Mouse (Mus musculus) kidney, adult 2 months (tissue): Measurements from ENCODE around the gene Srf. TPM values are rescaled to one million over a fixed set of nuclear protein-coding genes. Genes with fewer than 3 reads are reported as not detected.
"Not testable (repeated sequence)": the region's sequence is repeated elsewhere in the genome, so short reads cannot be mapped to it uniquely, and the experiment has no call there.

Experiments used
- DNase-seq: peaks from one replicate; pipeline ENCODE4 v3.0.0; 2021
- H3K27ac ChIP-seq: fragments of 200-500 bp; 2 replicates; pipeline ENCODE4 v1.5.1; 2012; ENCODE audit warnings: low read depth, low read length, control low read depth, inconsistent platforms; ENCODE audit not compliant: insufficient read depth
- H3K27me3 ChIP-seq: fragments of 200-500 bp; replicated peaks from 2 replicates; pipeline ENCODE4 v1.6.1; 2012; ENCODE audit warnings: mild to moderate bottlenecking, moderate library complexity, low read length, inconsistent platforms; ENCODE audit not compliant: control insufficient read depth, insufficient read depth
- H3K36me3 ChIP-seq: fragments of 200-500 bp; 2 replicates; pipeline ENCODE4 v1.6.1; 2012; ENCODE audit warnings: mild to moderate bottlenecking, moderate library complexity, low read length, inconsistent platforms; ENCODE audit not compliant: control insufficient read depth, insufficient read depth
- H3K4me1 ChIP-seq: fragments of 200-500 bp; 2 replicates; pipeline ENCODE4 v1.6.1; 2011; ENCODE audit warnings: low read length; ENCODE audit not compliant: control insufficient read depth, insufficient read depth
- H3K4me3 ChIP-seq: fragments of 200-500 bp; 2 replicates; pipeline ENCODE4 v1.5.1; 2011; ENCODE audit warnings: mild to moderate bottlenecking, low read depth, low read length, control low read depth; ENCODE audit not compliant: insufficient read depth
- CTCF ChIP-seq: fragments of 200-500 bp; conservative IDR thresholded peaks from 2 replicates; pipeline ENCODE4 v1.5.1; 2011; ENCODE audit warnings: low read depth, mild to moderate bottlenecking, control low read depth, low read length, moderate library complexity, mixed read lengths; ENCODE audit not compliant: insufficient read depth, insufficient read length
- POLR2A ChIP-seq: fragments of 200-500 bp; IDR thresholded peaks from one replicate; pipeline ENCODE4 v1.6.1; 2011; ENCODE audit warnings: low read depth, low read length, control low read depth
- WGBS: fragments of 180-500 bp; shearing (Covaris S2); methylation state at CpG from one replicate; pipeline ENCODE4 v1.1.7; 2018; 5-methylcytosine and 5-hydroxymethylcytosine counted together
- polyA plus RNA-seq: library from polyadenylated mRNA; depleted of rRNA; stranded (reverse); fragments of >200 nt; gene quantifications from 2 replicates; pipeline ENCODE4 v1.2.3, GENCODE M21; 2012

The Srf gene
- polyA plus RNA-seq, 1 experiment: 67.0 TPM

DNA sequence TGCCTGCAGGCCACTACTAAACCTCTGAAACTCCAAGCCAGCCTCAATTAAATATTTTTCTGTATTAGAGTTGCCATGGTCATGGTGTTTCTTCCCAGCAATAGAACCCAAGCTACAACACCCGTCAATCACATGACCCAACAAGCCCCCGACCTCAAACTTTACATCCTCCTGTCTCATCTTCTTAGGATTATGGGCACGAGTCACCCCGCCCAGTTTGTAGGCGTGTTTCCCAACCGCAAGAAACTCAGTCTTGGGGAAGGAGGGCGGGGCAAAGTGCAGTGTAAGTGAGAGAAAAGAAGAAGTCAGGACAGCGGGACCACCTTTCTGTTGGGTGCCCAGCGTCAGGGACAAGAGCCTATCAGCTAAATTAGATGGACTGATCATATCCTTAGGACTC lies 32.2 kb upstream of the Srf start:
- H3K36me3 ChIP-seq: no peaks in the 10 kb centered on the region
- H3K4me3 ChIP-seq: no peak overlapping the region
- no peak for TF ChIP-seq CTCF
- no peak for TF ChIP-seq POLR2A
- no peaks in the 10 kb centered on the region for H3K27me3 ChIP-seq
- H3K27ac ChIP-seq: no peak overlapping the region
- no peaks in the 10 kb centered on the region for H3K4me1 ChIP-seq
- no peak for DNase-seq
- 81% methylated on average over 9 of the region's 9 CpGs for WGBS

GRCm38 (mm10) chr17:46586327-46586726 lies 30.4 kb upstream of the Srf start:
- 88% methylated on average over 8 of the region's 8 CpGs for WGBS
- no peak for DNase-seq
- no peak overlapping the region for H3K27ac ChIP-seq
- no peaks in the 10 kb centered on the region for H3K27me3 ChIP-seq
- H3K4me1 ChIP-seq: no peaks in the 10 kb centered on the region
- no peak overlapping the region for H3K4me3 ChIP-seq
- H3K36me3 ChIP-seq: no peaks in the 10 kb centered on the region
- TF ChIP-seq POLR2A (no peak), CTCF (no peak)

GRCm38 (mm10) chr17:46578650-46579049 lies 22.7 kb upstream of the Srf start:
- H3K27me3 ChIP-seq: no peaks in the 10 kb centered on the region
- H3K4me1 ChIP-seq: no peaks in the 10 kb centered on the region
- no peak overlapping the region for H3K27ac ChIP-seq
- TF ChIP-seq CTCF (no peak), POLR2A (no peak)
- H3K36me3 ChIP-seq: no peaks in the 10 kb centered on the region
- H3K4me3 ChIP-seq: no peak overlapping the region
- DNase-seq: no peak
- WGBS: 63% methylated on average over 5 of the region's 5 CpGs

- 85% methylated on average over 13 of the region's 13 CpGs for WGBS
- TF ChIP-seq POLR2A (no peak), CTCF (peak; percentile 58)
- H3K4me3 ChIP-seq: no peak overlapping the region
- H3K4me1 ChIP-seq: no peaks in the 10 kb centered on the region
- DNase-seq: peak; percentile 31
- no peaks in the 10 kb centered on the region for H3K27me3 ChIP-seq
- H3K36me3 ChIP-seq: no peaks in the 10 kb centered on the region
- H3K27ac ChIP-seq: no peak overlapping the region
These were observed 20.1 kb upstream of the Srf start for GRCm38 (mm10) chr17:46576070-46576469.

GRCm38 (mm10) chr17:46574535-46574934 lies 18.6 kb upstream of the Srf start:
- Histone ChIP-seq H3K27me3 (no peaks in the 10 kb centered on the region), H3K4me3 (no peak overlapping the region), H3K4me1 (no peaks in the 10 kb centered on the region), H3K36me3 (no peaks in the 10 kb centered on the region), H3K27ac (no peak overlapping the region)
- DNase-seq: no peak
- TF ChIP-seq POLR2A (no peak), CTCF (no peak)
- 91% methylated on average over 7 of the region's 7 CpGs for WGBS

DNA sequence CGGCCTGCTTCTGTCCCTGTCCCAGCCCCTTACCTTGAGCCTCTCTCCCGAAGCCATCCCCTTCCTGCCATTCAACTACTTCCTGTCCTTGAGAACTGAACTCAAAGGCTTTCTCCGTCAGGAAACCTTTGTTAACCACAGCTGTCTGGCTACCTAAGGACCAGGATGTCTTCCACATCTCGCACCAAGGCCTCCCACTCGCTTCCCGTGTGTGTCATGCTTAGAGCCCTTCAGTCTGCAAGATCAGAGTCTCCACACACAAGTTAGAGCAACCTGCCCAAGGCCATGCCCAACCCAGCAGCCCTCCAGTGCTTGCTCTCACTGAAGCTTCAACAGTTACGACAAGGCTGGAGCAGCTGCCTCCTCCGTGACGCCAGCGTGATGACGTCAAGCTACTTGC lies 15.0 kb upstream of the Srf start:
- H3K27ac ChIP-seq: no peak overlapping the region
- 78% methylated on average over 11 of the region's 11 CpGs for WGBS
- no peak for DNase-seq
- no peak overlapping the region for H3K4me3 ChIP-seq
- no peaks in the 10 kb centered on the region for H3K27me3 ChIP-seq
- no peaks in the 10 kb centered on the region for H3K4me1 ChIP-seq
- H3K36me3 ChIP-seq: no peaks in the 10 kb centered on the region
- TF ChIP-seq POLR2A (no peak), CTCF (no peak)

- DNase-seq: no peak
- WGBS: 72% methylated on average over 6 of the region's 6 CpGs
These were observed 3.2 kb upstream of the Srf start for GRCm38 (mm10) chr17:46559146-46559545.

GRCm38 (mm10) chr17:46558151-46558550 lies 2.2 kb upstream of the Srf start:
- WGBS: 89% methylated on average over 5 of the region's 5 CpGs
- H3K27ac ChIP-seq: no peak overlapping the region

More at GRCm38 (mm10) chr17:46559146-46559545, 3.2 kb upstream of the Srf start:
- peaks cover 6% of the 10 kb centered on the region; the same call in 1 of the 2 replicates for H3K4me1 ChIP-seq
- no peaks in the 10 kb centered on the region for H3K27me3 ChIP-seq
- H3K27ac ChIP-seq: no peak overlapping the region
- TF ChIP-seq CTCF: no peak
- TF ChIP-seq POLR2A: no peak
- no peaks in the 10 kb centered on the region for H3K36me3 ChIP-seq
- H3K4me3 ChIP-seq: no peak overlapping the region

GRCm38 (mm10) chr17:46557321-46557720 lies 1.3 kb upstream of the Srf start:
- not testable (repeated sequence) for H3K27ac ChIP-seq, H3K27me3 ChIP-seq, H3K36me3 ChIP-seq, H3K4me3 ChIP-seq, DNase-seq
- H3K4me1 ChIP-seq: peaks cover 14% of the 10 kb centered on the region

More at GRCm38 (mm10) chr17:46558151-46558550, 2.2 kb upstream of the Srf start:
- Histone ChIP-seq H3K27me3 (no peaks in the 10 kb centered on the region), H3K4me3 (no peak overlapping the region), H3K36me3 (no peaks in the 10 kb centered on the region), H3K4me1 (peaks cover 14% of the 10 kb centered on the region)
- no peak for TF ChIP-seq CTCF
- no peak for TF ChIP-seq POLR2A
- no peak for DNase-seq
